Mouse (Mus musculus): ENCODE results near the gene Tkt.
"Not testable (repeated sequence)": the region's sequence is repeated elsewhere in the genome, so short reads cannot be mapped to it uniquely, and the experiment has no call there.

The Tkt gene

GRCm38 (mm10) chr14:30548131-30548720 is at the start of gene Tkt:
TSS of gene Tkt (plus strand) at chr14:30548359.
- DNase-seq (ENCODE audit: low spot score), result peak; percentile 72

GRCm38 (mm10) chr14:30504990-30505389 is 43.2 kb upstream of the Tkt start:
- no peak for DNase-seq (ENCODE audit: low spot score)

- DNase-seq (ENCODE audit: low spot score), result no peak
Observed at GRCm38 (mm10) chr14:30510214-30510763, 37.9 kb upstream of the Tkt start.

GRCm38 (mm10) chr14:30512896-30513295 is 35.3 kb upstream of the Tkt start:
- no peak for DNase-seq (ENCODE audit: low spot score)

GRCm38 (mm10) chr14:30515931-30516723 is 32.0 kb upstream of the Tkt start:
- peak; percentile 49 for DNase-seq (ENCODE audit: low spot score)

GRCm38 (mm10) chr14:30519323-30519722 is 28.8 kb upstream of the Tkt start:
- DNase-seq (ENCODE audit: low spot score), result no peak

- DNase-seq (ENCODE audit: low spot score), result no peak
Observed at GRCm38 (mm10) chr14:30523356-30523755, 24.8 kb upstream of the Tkt start.

- no peak for DNase-seq (ENCODE audit: low spot score)
Observed at GRCm38 (mm10) chr14:30528392-30528791, 19.8 kb upstream of the Tkt start.

- no peak for DNase-seq (ENCODE audit: low spot score)
Observed at GRCm38 (mm10) chr14:30528961-30529360, 19.2 kb upstream of the Tkt start.

GRCm38 (mm10) chr14:30529454-30529853 is 18.7 kb upstream of the Tkt start:
- DNase-seq (ENCODE audit: low spot score), result no peak

GRCm38 (mm10) chr14:30530726-30531269 is 17.4 kb upstream of the Tkt start:
- DNase-seq (ENCODE audit: low spot score), result no peak

- DNase-seq (ENCODE audit: low spot score), result no peak
Observed at GRCm38 (mm10) chr14:30531431-30531830, 16.7 kb upstream of the Tkt start.

GRCm38 (mm10) chr14:30531896-30532295 is 16.3 kb upstream of the Tkt start:
- no peak for DNase-seq (ENCODE audit: low spot score)

GRCm38 (mm10) chr14:30533780-30534450 is 14.2 kb upstream of the Tkt start:
- DNase-seq (ENCODE audit: low spot score), result peak; percentile 74

- peak; percentile 81 for DNase-seq (ENCODE audit: low spot score)
Observed at GRCm38 (mm10) chr14:30541541-30541940, 6.6 kb upstream of the Tkt start.

GRCm38 (mm10) chr14:30543331-30543730 is 4.8 kb upstream of the Tkt start:
- DNase-seq (ENCODE audit: low spot score), result not testable (repeated sequence)

- peak; percentile 87 for DNase-seq (ENCODE audit: low spot score)
Observed at GRCm38 (mm10) chr14:30548965-30549776, 1.0 kb downstream of the Tkt start.

GRCm38 (mm10) chr14:30549777-30550149 is 1.6 kb downstream of the Tkt start:
- peak; percentile 19 for DNase-seq (ENCODE audit: low spot score)

- peak; percentile 14 for DNase-seq (ENCODE audit: low spot score)
Observed at GRCm38 (mm10) chr14:30550232-30551070, 2.3 kb downstream of the Tkt start.

- DNase-seq (ENCODE audit: low spot score), result no peak
Observed at GRCm38 (mm10) chr14:30551509-30551908, 3.4 kb downstream of the Tkt start.

- DNase-seq (ENCODE audit: low spot score), result no peak
Observed at GRCm38 (mm10) chr14:30551981-30552380, 3.8 kb downstream of the Tkt start.

Measured in adipocyte (in vitro differentiated cells).